Mouse (Mus musculus) T-cell, adult 66 days (primary cell): ENCODE measurements around the gene Aldh16a1. TPM values are rescaled to one million over a fixed set of nuclear protein-coding genes. Genes with fewer than 3 reads are reported as not detected.

Experiments used
- total RNA-seq, 2 experiments: library from RNA; stranded (reverse); gene quantifications; 3 replicates in 1 of 2; 4 replicates in 1 of 2; pipeline ENCODE4 v1.2.4; 2023

The Aldh16a1 gene
- 10 to 100 TPM; 55.0 to 58.1 TPM for total RNA-seq

GRCm38 (mm10) chr7:45154096-45154992 is at the start of gene Aldh16a1, which contains the start of gene Pih1d1:
Aldh16a1 (minus strand) TSS chr7:45154584.
Pih1d1 (plus strand) TSS chr7:45154303.

GRCm38 (mm10) chr7:45180896-45181477 is 26.6 kb upstream of the Aldh16a1 start, which contains the start of gene Pth2:
Pth2 (plus strand) TSS chr7:45180995.

GRCm38 (mm10) chr7:45179469-45179868 is 25.1 kb upstream of the Aldh16a1 start, which contains the start of gene Gfy:
Gfy (minus strand) TSS chr7:45179569.

GRCm38 (mm10) chr7:45163735-45164490 is 9.5 kb upstream of the Aldh16a1 start, which contains the start of gene Slc17a7:
Slc17a7 (plus strand) TSS chr7:45163949.

GRCm38 (mm10) chr7:45135993-45136567 is 18.3 kb downstream of the Aldh16a1 start, which contains the start of the genes Gm45713 and Flt3l:
Gm45713 (minus strand) TSS chr7:45136231.
Flt3l (minus strand) TSS chr7:45136432.

GRCm38 (mm10) chr7:45128624-45129246 is 25.6 kb downstream of the Aldh16a1 start, which contains the start of gene Rpl13a:
Rpl13a (minus strand) TSS chr7:45128761.

GRCm38 (mm10) chr7:45124224-45125143 is 29.9 kb downstream of the Aldh16a1 start, which contains the start of gene Rps11:
Rps11 (minus strand) TSS chr7:45124439.

GRCm38 (mm10) chr7:45103652-45104180 is 50.7 kb downstream of the Aldh16a1 start, which contains the start of gene Fcgrt:
Fcgrt (minus strand) TSS chr7:45103851.

GRCm38 (mm10) chr7:45092048-45092447 is 62.3 kb downstream of the Aldh16a1 start, which contains the start of gene Rcn3:
Rcn3 (minus strand) TSS chr7:45092221.

Other genes starting within 250 kb of the Aldh16a1 start
- gene Ap2a1, start 225.1 kb downstream of the Aldh16a1 start, total RNA-seq, result 10 to 100 TPM; 80.0 to 86.8 TPM
- gene Tsks, start 211.4 kb downstream of the Aldh16a1 start, total RNA-seq, result not detected
- gene Cpt1c, start 179.7 kb downstream of the Aldh16a1 start, total RNA-seq, result under 1 TPM; 0.61 to 0.80 TPM
- 100 to 1,000 TPM; 143 to 165 TPM for gene Prmt1, start 168.0 kb downstream of the Aldh16a1 start, total RNA-seq
- 100 to 1,000 TPM; 138 to 172 TPM for gene Irf3, start 156.9 kb downstream of the Aldh16a1 start, total RNA-seq
- gene Bcl2l12, start 155.9 kb downstream of the Aldh16a1 start, total RNA-seq, result 10 to 100 TPM; 18.5 to 30.8 TPM
- 10 to 100 TPM; 81.3 to 91.5 TPM for gene Scaf1, start 138.2 kb downstream of the Aldh16a1 start, total RNA-seq
- gene Rras, start 136.6 kb downstream of the Aldh16a1 start, total RNA-seq, result 10 to 100 TPM; 10.5 to 10.9 TPM
- gene Prr12, start 101.7 kb downstream of the Aldh16a1 start, total RNA-seq, result 10 to 100 TPM; 76.8 to 78.7 TPM
- 10 to 100 TPM; 65.9 to 68.4 TPM for gene Nosip, start 92.2 kb downstream of the Aldh16a1 start, total RNA-seq
- 1 to 10 TPM; 1.4 to 1.5 TPM for gene Prrg2, start 91.9 kb downstream of the Aldh16a1 start, total RNA-seq
- gene Rcn3, start 62.4 kb downstream of the Aldh16a1 start, total RNA-seq, result 10 to 100 TPM; 16.3 to 23.6 TPM
- gene Fcgrt, start 50.7 kb downstream of the Aldh16a1 start, total RNA-seq, result 10 to 100 TPM; 28.0 to 35.1 TPM
- gene Rps11, start 30.1 kb downstream of the Aldh16a1 start, total RNA-seq, result 1,000 to 10,000 TPM; 3,284 to 3,343 TPM
- 1,000 to 10,000 TPM; 5,708 to 6,154 TPM for gene Rpl13a, start 25.8 kb downstream of the Aldh16a1 start, total RNA-seq
- not detected for gene Gm45713, start 18.4 kb downstream of the Aldh16a1 start, total RNA-seq
- 100 to 1,000 TPM; 236 to 250 TPM for gene Flt3l, start 18.2 kb downstream of the Aldh16a1 start, total RNA-seq
- gene Pih1d1, start 281 bp downstream of the Aldh16a1 start, total RNA-seq, result 10 to 100 TPM; 30.3 to 44.8 TPM
- under 1 TPM in 1 of 2 experiments, not detected in 1; 0.30 TPM for gene Slc17a7, start 9.4 kb upstream of the Aldh16a1 start, total RNA-seq
- gene Gfy, start 25.0 kb upstream of the Aldh16a1 start, total RNA-seq, result not detected
- not detected for gene Pth2, start 26.4 kb upstream of the Aldh16a1 start, total RNA-seq
- not detected for gene Ccdc155, start 50.3 kb upstream of the Aldh16a1 start, total RNA-seq
- gene Dkkl1, start 57.6 kb upstream of the Aldh16a1 start, total RNA-seq, result 1 to 10 TPM in 1 of 2 experiments, under 1 TPM in 1; 0.83 to 1.0 TPM
- gene Tead2, start 61.2 kb upstream of the Aldh16a1 start, total RNA-seq, result not detected
- 100 to 1,000 TPM; 270 to 288 TPM for gene Cd37, start 84.5 kb upstream of the Aldh16a1 start, total RNA-seq
- not detected for gene Slc6a16, start 86.5 kb upstream of the Aldh16a1 start, total RNA-seq
- not detected for gene Slc6a21, start 122.9 kb upstream of the Aldh16a1 start, total RNA-seq
- 10 to 100 TPM; 11.4 to 15.3 TPM for gene Trpm4, start 179.2 kb upstream of the Aldh16a1 start, total RNA-seq
- gene Hrc, start 180.7 kb upstream of the Aldh16a1 start, total RNA-seq, result not detected
- under 1 TPM; 0.15 to 0.50 TPM for gene Ppfia3, start 212.4 kb upstream of the Aldh16a1 start, total RNA-seq
- 1 to 10 TPM; 3.0 to 3.6 TPM for gene Lin7b, start 216.0 kb upstream of the Aldh16a1 start, total RNA-seq
- gene Snrnp70, start 241.2 kb upstream of the Aldh16a1 start, total RNA-seq, result 100 to 1,000 TPM; 682 to 709 TPM